Mouse (Mus musculus): ENCODE data around the gene Tdrd6. TPM values are rescaled to one million over a fixed set of nuclear protein-coding genes. Genes with fewer than 3 reads are reported as not detected.

Gene Tdrd6
- polyA plus RNA-seq, 1 experiment from 2014 or later = 0.34 TPM

DNA sequence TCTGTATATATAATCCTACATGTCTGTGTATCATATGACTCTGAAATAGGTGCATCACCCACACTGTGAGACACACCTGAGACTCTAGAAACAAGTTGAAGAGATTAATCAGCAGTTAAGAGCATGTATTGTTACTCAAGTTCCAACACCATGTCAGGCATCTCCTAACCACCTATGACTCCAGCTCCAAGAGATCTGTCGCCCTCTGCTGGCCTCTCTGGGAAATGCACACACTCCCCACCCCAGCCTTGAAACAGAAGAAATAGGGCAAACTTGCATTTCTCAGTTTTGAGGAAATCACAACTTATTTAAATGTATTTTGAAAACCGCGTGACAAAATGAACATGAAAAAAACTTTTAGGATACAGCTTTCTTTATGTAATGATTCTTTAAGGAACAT is 23.4 kb downstream of the Tdrd6 start:
- no peaks in the 10 kb centered on the region for H3K4me1 ChIP-seq
- no peak overlapping the region for H3K9ac ChIP-seq (replicated peaks)
- no peak overlapping the region for H3K27ac ChIP-seq (replicated peaks)
- H3K4me2 ChIP-seq (replicated peaks) = no peak overlapping the region
- no peaks in the 10 kb centered on the region for H3K36me3 ChIP-seq
- 0 out of 2 replicates have a peak, but pooled peaks have one; percentile 32 for ATAC-seq (replicated peaks)
- no peaks in the 10 kb centered on the region for H3K27me3 ChIP-seq
- no peak overlapping the region for H3K4me3 ChIP-seq
- H3K9me3 ChIP-seq = no peaks in the 10 kb centered on the region
- 13% methylated on average over 3 of the region's 3 CpGs for WGBS

DNA sequence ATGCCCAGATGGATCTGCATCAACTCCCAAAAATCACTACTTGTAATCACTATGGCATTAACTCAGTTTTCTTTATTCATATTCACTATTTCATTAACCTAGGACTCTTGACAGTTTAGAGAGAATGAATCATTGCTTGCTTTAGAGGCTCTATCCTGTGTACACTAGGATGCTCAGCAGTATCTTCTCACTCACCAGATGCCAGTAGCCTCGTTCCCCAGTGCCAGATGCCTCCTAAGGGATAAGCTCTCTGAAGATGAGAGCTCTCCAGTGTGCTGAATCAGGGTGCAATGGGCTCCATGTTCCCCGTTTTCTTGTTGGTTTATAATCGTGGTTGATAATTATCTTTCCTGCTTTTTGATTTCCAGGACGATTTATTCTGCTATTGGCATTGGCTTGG is 31.4 kb downstream of the Tdrd6 start:
- Histone ChIP-seq H3K27ac (replicated peaks) (no peak overlapping the region), H3K9ac (replicated peaks) (no peak overlapping the region), H3K27me3 (no peaks in the 10 kb centered on the region), H3K4me1 (no peaks in the 10 kb centered on the region), H3K9me3 (no peaks in the 10 kb centered on the region), H3K4me2 (replicated peaks) (no peak overlapping the region), H3K4me3 (no peak overlapping the region), H3K36me3 (no peaks in the 10 kb centered on the region)
- 63% methylated on average over 4 of the region's 4 CpGs for WGBS
- no peak for ATAC-seq (replicated peaks)

DNA sequence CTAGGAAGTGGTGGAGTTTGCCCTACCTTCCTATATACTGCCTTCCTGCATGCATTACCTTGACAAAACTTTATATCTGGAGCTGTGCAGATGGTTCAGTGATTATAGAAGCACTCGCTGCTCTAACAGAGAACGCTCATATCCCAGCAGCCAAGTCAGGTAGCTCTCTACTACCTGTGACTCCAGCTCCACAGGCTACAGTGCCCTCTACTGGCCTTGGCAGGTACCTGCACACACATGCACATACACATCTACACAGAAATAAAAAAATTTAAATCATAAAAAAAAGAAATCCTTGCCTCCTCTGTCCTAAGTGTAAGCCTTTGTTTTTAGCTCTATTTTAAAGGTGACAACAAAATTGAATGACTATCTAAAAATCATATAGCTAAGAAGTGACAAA is 32.4 kb downstream of the Tdrd6 start:
- no peaks in the 10 kb centered on the region for H3K9me3 ChIP-seq
- no peak overlapping the region for H3K4me3 ChIP-seq
- H3K36me3 ChIP-seq = no peaks in the 10 kb centered on the region
- no peak overlapping the region for H3K4me2 ChIP-seq (replicated peaks)
- H3K27ac ChIP-seq (replicated peaks) = no peak overlapping the region
- no peaks in the 10 kb centered on the region for H3K4me1 ChIP-seq
- ATAC-seq (replicated peaks) = no peak
- H3K9ac ChIP-seq (replicated peaks) = no peak overlapping the region
- WGBS = 100% methylated on average over 2 of the region's 2 CpGs
- H3K27me3 ChIP-seq = no peaks in the 10 kb centered on the region

DNA sequence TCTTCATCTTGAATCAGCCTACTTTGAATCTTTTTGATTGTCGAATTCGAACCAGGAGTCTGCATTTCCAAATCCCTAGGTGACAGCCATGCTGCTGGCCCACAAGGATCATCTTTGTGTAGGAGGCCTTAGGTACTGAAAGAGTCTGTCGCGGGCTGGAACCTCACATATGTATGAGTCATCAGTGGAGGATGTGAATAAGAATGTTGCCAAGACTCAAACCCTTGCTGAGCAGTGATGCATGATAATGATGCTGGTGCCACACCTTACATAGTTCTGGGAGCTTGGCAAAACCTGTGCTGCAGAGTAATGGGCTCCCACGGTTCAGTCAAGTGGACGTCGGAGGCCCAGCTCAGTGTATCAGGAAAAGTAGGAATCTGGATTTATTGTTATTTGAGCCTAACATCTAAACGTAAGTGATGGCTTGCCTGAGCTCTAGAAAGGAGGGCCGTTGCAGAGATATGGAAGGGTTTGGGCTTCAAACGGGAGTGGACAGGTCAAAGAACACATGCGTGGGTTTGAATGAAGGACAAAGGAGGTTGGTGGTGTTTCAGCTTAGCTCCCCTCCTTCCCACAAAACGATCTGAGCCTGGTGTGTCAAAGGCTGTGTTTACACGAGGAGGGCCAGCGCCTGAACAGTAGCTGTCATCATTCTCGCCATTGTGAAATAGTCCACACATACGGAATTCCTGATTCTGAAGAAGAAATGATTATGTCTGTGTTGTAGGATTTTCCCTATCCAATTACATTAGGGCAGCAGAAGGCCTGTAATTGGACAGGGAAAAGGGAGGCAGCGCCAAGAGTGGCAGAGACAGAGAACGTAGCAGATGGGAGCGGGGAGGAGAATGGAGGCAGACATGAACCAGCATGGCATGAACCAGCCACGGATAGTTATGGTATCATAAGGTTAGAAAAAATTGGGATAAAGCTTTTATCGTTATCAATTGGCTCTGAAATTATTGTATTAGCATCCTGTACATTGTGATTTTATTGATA is 37.5 kb downstream of the Tdrd6 start:
- Histone ChIP-seq H3K27me3 (no peaks in the 10 kb centered on the region), H3K4me3 (no peak overlapping the region), H3K9me3 (no peaks in the 10 kb centered on the region), H3K4me2 (replicated peaks) (no peak overlapping the region), H3K9ac (replicated peaks) (no peak overlapping the region), H3K36me3 (no peaks in the 10 kb centered on the region), H3K27ac (replicated peaks) (no peak overlapping the region), H3K4me1 (no peaks in the 10 kb centered on the region)
- 75% methylated on average over 21 of the region's 21 CpGs for WGBS
- peak; percentile 72; the same call in 1 of the 2 replicates for ATAC-seq (replicated peaks)

- Histone ChIP-seq H3K27ac (replicated peaks) (no peak overlapping the region), H3K27me3 (no peaks in the 10 kb centered on the region), H3K4me1 (no peaks in the 10 kb centered on the region), H3K36me3 (no peaks in the 10 kb centered on the region), H3K4me3 (no peak overlapping the region), H3K9ac (replicated peaks) (no peak overlapping the region), H3K9me3 (no peaks in the 10 kb centered on the region), H3K4me2 (replicated peaks) (no peak overlapping the region)
- 77% methylated on average over 5 of the region's 5 CpGs for WGBS
- ATAC-seq (replicated peaks) = no peak
These were observed 39.6 kb downstream of the Tdrd6 start for GRCm38 (mm10) chr17:43590531-43590930.

DNA sequence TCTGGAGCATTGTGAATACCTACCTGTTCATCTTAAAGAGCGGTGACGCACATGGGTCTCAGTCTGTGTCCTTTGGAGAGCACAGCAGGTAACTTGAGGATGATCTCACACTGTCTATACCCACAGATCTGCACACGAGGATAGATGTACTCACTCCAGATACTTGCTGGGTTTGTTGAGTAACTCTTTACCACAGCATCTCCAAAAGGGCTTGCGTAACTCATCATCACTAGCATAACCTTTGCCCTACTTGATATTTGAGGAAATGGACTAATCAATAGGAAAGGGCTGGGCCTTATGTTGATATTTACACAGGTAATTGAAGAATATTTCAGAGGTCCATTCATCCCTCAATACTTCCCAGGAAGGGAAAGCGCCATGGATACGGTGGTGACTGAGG is 40.3 kb downstream of the Tdrd6 start:
- no peaks in the 10 kb centered on the region for H3K36me3 ChIP-seq
- no peaks in the 10 kb centered on the region for H3K9me3 ChIP-seq
- H3K4me2 ChIP-seq (replicated peaks) = no peak overlapping the region
- H3K27ac ChIP-seq (replicated peaks) = no peak overlapping the region
- ATAC-seq (replicated peaks) = no peak
- no peaks in the 10 kb centered on the region for H3K27me3 ChIP-seq
- no peak overlapping the region for H3K4me3 ChIP-seq
- no peaks in the 10 kb centered on the region for H3K4me1 ChIP-seq
- no peak overlapping the region for H3K9ac ChIP-seq (replicated peaks)
- WGBS = 92% methylated on average over 6 of the region's 6 CpGs

DNA sequence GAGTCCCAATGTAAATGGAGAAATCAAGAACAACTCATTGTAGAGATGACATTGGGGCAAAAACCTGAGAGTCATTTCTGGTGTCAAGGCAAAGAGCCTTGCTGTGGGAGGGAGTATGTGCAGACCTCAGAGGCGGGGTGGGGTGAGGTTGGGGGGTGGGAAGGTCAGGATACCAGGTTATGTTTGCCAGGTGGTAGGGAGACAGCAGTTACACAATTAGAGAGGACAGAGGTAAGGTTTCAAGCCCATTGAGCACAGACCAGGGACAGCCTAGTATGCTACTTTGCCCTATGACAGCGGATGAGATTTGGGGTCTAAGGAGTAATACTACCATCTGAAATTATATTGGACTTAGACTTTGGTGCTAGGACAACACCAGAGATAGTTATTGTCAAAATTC is 42.8 kb downstream of the Tdrd6 start:
- 88% methylated on average over 2 of the region's 2 CpGs for WGBS
- no peak for ATAC-seq (replicated peaks)
- Histone ChIP-seq H3K4me2 (replicated peaks) (no peak overlapping the region), H3K27ac (replicated peaks) (no peak overlapping the region), H3K36me3 (no peaks in the 10 kb centered on the region), H3K9me3 (no peaks in the 10 kb centered on the region), H3K27me3 (no peaks in the 10 kb centered on the region), H3K4me1 (no peaks in the 10 kb centered on the region), H3K9ac (replicated peaks) (no peak overlapping the region), H3K4me3 (no peak overlapping the region)

DNA sequence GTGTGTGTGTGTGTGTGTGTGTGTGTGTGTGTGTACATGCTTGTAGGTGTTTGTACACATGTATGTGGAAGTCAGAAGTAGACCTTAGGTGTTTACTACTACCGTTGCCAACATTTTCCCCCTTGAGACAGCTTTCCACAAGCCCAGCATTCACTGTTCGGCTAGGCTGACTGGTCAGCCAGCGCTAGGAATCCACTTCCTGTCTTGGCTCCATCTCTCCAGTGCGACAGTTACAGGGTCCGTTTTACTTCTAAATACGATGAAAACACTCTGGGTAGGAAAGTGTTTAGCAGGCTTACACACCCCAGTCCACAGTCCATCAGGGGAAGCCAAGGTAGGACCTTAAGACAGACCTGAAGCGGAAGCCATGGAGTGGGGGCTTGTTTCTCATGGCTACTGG is 45.3 kb downstream of the Tdrd6 start:
- Histone ChIP-seq H3K4me3 (no peak overlapping the region), H3K27me3 (no peaks in the 10 kb centered on the region), H3K9ac (replicated peaks) (no peak overlapping the region), H3K9me3 (no peaks in the 10 kb centered on the region), H3K27ac (replicated peaks) (no peak overlapping the region), H3K4me1 (peaks cover 7% of the 10 kb centered on the region; the same call in 1 of the 2 replicates), H3K4me2 (replicated peaks) (no peak overlapping the region), H3K36me3 (no peaks in the 10 kb centered on the region)
- ATAC-seq (replicated peaks) = no peak
- WGBS = 94% methylated on average over 7 of the region's 7 CpGs

DNA sequence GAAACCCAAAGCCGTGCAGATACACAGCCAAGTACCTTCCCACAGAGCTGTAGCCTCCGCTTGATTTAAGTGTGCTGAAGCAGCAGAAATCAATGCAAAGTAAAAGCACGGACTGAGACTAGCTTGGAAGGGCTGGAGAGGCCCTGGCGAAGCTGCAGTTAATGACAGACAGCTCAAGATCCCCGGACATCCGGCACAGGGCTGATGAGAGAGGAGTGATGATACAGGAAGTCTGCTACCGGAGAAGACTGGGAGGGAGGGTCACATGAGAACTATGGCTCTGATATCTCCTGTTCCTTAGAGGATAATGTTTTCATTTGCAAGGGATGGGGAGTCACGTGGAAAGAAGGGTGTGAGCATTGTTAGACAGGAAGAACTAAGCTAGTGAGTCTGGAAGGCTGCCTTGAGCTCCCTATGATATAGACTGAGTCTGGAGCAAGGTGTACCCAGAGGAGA is 49.1 kb downstream of the Tdrd6 start:
- no peak overlapping the region for H3K4me3 ChIP-seq
- H3K27me3 ChIP-seq = no peaks in the 10 kb centered on the region
- ATAC-seq (replicated peaks) = 0 out of 2 replicates have a peak, but pooled peaks have one; percentile 35
- H3K9ac ChIP-seq (replicated peaks) = no peak overlapping the region
- H3K9me3 ChIP-seq = no peaks in the 10 kb centered on the region
- H3K4me1 ChIP-seq = peaks cover 7% of the 10 kb centered on the region; the same call in 1 of the 2 replicates
- H3K36me3 ChIP-seq = no peaks in the 10 kb centered on the region
- no peak overlapping the region for H3K27ac ChIP-seq (replicated peaks)
- 33% methylated on average over 8 of the region's 8 CpGs for WGBS
- no peak overlapping the region for H3K4me2 ChIP-seq (replicated peaks)

GRCm38 (mm10) chr17:43580456-43580855 is 49.6 kb downstream of the Tdrd6 start:
- H3K27me3 ChIP-seq = no peaks in the 10 kb centered on the region
- no peak overlapping the region for H3K4me2 ChIP-seq (replicated peaks)
- H3K9ac ChIP-seq (replicated peaks) = no peak overlapping the region
- 40% methylated on average over 3 of the region's 3 CpGs for WGBS
- H3K27ac ChIP-seq (replicated peaks) = no peak overlapping the region
- no peaks in the 10 kb centered on the region for H3K36me3 ChIP-seq
- H3K9me3 ChIP-seq = no peaks in the 10 kb centered on the region
- no peak for ATAC-seq (replicated peaks)
- H3K4me1 ChIP-seq = peaks cover 7% of the 10 kb centered on the region; the same call in 1 of the 2 replicates
- H3K4me3 ChIP-seq = no peak overlapping the region

GRCm38 (mm10) chr17:43573624-43574073 is 56.5 kb downstream of the Tdrd6 start:
- no peaks in the 10 kb centered on the region for H3K27me3 ChIP-seq
- H3K9me3 ChIP-seq = no peaks in the 10 kb centered on the region
- WGBS = 18% methylated on average over 3 of the region's 3 CpGs
- H3K36me3 ChIP-seq = no peaks in the 10 kb centered on the region
- H3K4me1 ChIP-seq = peaks cover 11% of the 10 kb centered on the region
- H3K27ac ChIP-seq (replicated peaks) = no peak overlapping the region
- ATAC-seq (replicated peaks) = peak; percentile 26; the same call in 1 of the 2 replicates
- no peak overlapping the region for H3K9ac ChIP-seq (replicated peaks)
- H3K4me2 ChIP-seq (replicated peaks) = no peak overlapping the region
- no peak overlapping the region for H3K4me3 ChIP-seq

DNA sequence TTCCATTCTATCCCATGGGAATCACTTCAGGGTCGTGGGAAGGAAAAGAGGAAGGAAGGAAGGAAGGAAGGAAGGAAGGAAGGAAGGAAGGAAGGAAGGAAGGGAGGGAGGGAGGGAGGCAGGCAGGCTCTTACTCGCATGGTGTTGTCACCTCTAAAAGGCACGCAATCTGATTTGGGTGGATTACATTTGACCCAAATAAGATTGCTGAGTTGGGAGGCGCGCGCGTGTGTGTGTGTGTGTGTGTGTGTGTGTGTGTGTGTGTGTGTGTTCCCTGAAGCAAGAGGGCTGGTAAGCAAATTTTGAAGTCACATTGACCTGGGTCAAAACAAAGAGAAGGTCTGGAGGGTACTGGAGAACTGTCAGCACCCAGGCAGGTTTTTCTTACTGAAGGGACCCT is 60.8 kb downstream of the Tdrd6 start:
- H3K4me3 ChIP-seq = no peak overlapping the region
- no peaks in the 10 kb centered on the region for H3K27me3 ChIP-seq
- H3K9me3 ChIP-seq = no peaks in the 10 kb centered on the region
- 72% methylated on average over 7 of the region's 7 CpGs for WGBS
- ATAC-seq (replicated peaks) = no peak
- H3K4me2 ChIP-seq (replicated peaks) = no peak overlapping the region
- peaks cover 17% of the 10 kb centered on the region for H3K4me1 ChIP-seq
- no peak overlapping the region for H3K27ac ChIP-seq (replicated peaks)
- no peak overlapping the region for H3K9ac ChIP-seq (replicated peaks)
- H3K36me3 ChIP-seq = no peaks in the 10 kb centered on the region

Data from forebrain, embryonic 15.5 days (tissue).